Mouse (Mus musculus) cerebellum, postnatal 4 days (tissue): Measurements from ENCODE around the gene Rom1.

Source experiments
- DNase-seq, 2 experiments: peaks; one replicate each; pipeline ENCODE4 v3.0.0; 2022; ENCODE audit warnings: low spot score in 2 of 2, mixed read lengths in 1 of 2

Rom1 gene

DNA sequence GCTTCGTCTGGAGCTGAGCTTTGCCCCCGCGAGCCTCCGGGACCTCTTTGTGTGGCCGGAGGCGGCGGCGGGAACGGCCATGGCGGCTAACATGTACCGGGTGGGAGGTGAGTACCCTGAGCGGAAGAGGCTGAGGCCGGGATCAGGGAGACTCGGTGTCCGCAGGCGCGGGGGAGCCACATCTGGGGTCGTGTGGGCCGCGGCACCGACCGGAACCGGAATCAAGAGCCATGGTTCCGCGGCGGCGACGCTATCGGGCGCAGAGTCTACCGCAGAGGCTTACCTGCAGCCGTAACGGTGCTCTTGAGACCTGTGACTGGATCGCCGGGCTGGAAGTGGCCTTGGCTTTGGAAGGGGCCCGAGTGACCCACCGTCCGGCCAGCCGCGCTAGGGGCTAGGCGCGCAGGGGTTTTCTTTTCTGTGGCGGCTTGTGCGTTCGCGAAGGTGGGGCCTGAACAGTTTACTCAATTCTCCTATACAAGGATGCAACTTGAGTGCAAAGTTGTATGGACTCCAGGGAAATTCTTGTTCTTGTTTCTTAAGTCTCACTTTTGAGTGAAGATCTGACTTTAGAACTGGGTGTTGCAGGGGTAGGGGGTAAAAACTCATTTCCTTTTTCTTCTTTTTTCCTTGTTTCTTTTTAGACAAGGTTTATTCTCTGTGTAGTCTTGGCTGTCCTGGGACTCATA lies 13.3 kb upstream of the Rom1 start:
- DNase-seq: peak in 1 of 2 experiments; percentile 42

DNA sequence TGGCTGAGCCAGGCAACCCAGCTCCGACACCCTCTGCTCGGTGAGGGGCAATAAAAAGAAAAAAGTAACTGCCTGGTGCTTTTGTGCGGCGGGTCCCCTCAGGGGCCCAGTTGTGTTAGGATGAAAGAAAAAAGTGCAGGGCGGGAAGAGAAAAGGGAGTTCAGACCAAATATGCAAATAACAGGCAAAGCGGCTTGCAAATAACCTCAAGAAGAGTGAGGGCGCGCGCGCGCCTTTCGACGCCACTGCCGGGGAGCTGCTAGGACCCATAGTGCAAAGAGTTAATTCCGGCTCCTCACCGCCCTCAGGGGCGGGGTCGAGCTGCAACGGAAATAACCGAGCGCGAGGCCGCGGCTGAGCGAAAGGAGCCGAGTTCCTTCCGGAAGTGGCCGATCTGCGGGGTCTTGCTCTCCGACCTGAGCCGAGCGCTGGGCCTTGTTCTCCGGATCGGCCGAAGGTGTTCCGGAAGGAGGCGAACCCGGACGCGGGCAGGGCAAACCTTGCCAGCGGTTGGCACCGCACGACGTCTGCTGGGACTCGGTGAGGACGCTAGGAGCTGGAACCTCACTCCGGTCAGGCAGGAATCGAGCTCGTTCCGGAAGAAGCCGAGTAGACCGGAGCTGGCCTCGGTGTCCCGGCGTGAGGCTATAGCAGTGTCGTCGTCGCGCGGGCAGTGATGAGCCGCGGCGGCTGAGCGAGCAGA lies 12.5 kb upstream of the Rom1 start, which contains the start of gene Mta2:
Gene Mta2 (plus strand): TSS at position 361 of the 703 bp plus-strand sequence.
- DNase-seq: peak; percentile 97 to 99

GRCm38 (mm10) chr19:8941136-8941514 lies 12.0 kb upstream of the Rom1 start:
- no peak for DNase-seq

DNA sequence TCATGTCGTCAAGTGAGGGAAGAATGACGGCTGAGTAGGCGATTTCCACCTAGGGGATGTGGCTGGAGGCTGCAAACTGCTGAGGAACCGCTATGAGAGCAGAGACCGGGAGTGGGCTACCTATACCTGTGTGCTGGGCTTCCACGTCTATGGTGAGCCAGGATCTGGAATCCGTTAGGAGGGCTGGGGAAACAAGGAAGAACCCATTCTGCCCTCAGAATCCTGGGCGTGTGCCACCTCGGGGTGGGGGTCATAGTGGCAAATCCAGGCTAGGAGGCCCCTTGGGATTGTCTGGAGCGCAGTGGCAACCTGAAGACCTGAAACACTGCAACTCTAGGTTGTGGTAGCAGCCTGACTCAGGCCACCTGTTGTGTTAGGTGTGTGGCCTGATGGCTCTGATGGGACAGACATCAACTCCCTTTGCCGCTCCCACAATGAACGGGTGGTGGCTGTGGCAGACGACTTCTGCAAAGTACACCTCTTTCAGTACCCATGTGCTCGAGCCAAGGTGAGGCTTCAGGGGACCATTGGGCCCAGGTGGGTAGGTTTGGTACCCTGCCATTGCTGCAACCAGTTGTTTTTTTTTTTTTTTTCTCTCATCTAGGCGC lies 11.5 kb upstream of the Rom1 start:
- no peak for DNase-seq

DNA sequence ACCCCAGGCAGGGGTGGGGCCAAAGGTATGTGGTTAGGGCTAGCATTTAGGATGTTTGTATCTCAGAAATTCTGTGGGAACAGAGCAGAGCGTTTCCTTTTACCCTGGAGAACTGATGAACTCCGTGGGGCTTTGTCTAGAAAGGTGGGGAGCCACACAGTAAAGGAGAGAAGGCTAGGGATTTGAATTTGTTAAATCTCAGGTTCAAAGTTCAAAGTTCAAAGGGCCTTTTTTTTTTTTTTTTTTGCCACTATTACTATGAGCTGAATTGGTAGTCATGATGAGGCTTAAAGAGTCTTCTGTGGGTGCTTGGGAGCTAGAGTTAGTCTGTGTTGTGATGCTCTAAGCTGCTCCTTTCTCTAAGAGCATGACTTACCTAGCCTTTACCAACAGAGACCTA lies 7.6 kb upstream of the Rom1 start:
- no peak for DNase-seq

- DNase-seq: no peak
Measured at GRCm38 (mm10) chr19:8930771-8931170, 1.6 kb upstream of the Rom1 start.

GRCm38 (mm10) chr19:8930117-8930516 lies 961 bp upstream of the Rom1 start:
- DNase-seq: no peak

DNA sequence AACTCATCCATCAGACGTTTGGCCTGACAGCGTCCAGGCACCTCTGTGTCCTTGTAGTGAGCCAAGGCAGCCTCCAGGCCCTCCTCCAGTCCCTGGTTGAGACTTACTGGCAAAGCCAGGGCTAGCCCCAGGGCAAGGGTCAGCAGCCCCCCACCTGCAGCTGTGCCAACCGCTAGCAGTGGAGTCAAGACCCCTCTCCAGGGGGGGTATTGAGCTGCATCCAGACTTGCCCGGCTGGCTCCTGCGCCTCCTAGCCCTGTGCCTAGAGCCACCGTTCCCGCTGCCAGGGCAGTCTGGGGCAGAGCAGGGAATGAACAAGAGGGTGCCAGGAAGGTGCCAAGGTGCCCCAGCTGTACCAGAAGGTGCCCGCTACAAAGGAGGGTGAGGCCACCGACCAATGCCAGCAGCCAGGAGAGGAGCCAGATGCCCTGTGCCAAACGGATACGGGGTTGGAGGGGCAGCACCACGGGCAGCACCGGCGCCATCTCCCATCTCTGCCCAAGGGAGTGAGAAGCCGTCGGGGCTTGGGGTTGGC lies 400 bp downstream of the Rom1 start:
- DNase-seq: no peak

DNA sequence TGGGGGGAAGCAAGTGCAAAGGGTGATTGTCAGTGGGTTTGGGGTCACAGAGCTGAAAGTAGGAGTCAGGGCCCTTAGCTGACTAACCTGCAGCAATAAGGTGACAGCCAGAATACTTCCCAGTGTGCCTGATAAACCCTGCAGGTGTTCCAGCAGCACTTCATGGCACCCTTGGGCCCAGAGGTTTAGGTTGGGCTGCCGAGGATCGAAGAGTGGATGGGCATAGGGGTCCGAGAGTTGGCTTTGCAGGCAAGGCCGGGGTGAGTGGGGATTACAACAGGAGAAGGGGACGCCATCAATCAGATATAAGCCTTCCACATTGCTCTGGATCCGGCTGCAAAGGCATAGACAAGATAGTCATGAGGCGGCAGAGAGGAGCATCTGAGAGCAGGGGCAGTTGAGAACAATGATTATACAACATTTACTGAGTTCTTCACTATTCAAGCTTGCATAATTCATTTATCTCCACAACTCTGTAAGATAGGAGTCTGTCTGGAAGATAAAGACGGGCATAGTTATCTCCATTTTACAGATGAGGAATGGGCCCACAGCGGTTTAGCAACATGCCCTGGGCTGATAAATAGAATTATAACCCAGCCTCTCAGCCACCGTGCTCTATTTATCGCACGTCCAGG lies 1.1 kb downstream of the Rom1 start:
- no peak for DNase-seq

GRCm38 (mm10) chr19:8926766-8927165 lies 2.4 kb downstream of the Rom1 start:
- no peak for DNase-seq

DNA sequence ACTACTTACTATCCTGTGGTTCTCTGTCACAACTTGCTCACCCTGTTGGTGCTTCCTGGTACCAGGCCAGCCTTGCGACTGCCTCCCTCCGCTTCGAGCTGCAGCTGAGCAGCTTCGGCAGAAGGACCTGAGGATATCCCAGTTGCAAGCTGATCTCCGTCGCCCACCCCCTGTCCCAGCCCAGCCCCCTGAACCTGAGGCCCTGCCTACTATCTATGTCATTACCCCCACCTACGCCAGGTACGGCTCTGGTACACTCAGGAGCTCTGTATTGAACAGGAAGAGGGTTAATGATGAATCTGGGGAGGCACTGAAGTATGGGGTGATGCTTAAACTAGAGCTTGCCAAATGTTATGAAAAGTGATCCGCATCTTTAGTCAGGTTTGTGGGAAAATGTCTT lies 7.4 kb downstream of the Rom1 start:
- no peak for DNase-seq

- DNase-seq: no peak
Measured at GRCm38 (mm10) chr19:8920836-8921291, 8.3 kb downstream of the Rom1 start.

DNA sequence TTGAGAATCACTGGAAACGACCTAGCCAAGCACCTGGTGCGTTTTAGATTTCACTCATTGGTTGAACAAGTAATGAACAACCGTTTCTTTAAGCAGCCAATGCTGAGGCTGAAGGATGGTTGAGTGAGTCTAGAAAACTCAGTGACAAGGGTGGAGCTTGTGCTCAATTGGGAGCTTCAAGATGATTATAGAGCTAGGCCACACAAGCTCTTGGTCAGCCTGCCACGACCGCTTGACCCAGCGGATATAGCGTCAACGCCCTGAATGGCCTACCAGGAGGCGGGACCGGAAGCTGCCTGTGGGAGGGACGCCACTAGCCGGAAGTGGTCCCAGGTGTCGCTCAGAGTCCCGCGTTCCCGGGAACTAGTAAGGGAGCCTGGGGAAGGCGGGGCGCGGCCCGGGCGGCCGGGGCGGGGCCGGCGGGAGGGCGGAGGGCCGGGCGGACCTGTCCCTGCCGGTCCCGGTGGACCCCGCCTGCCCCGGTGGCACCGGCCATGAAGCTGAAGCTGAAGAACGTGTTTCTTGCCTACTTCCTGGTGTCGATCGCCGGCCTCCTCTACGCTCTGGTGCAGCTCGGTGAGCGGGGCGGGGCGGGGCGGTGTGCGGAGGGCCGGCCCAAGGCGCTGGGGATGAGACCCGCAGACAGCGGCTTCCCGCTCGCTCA lies 9.0 kb downstream of the Rom1 start, which contains the start of gene B3gat3:
Gene B3gat3 (plus strand): TSS at position 302 of the 664 bp plus-strand sequence.
- DNase-seq: peak; percentile 77 to 89

- no peak for DNase-seq
Measured at GRCm38 (mm10) chr19:8919684-8920072, 9.5 kb downstream of the Rom1 start.

DNA sequence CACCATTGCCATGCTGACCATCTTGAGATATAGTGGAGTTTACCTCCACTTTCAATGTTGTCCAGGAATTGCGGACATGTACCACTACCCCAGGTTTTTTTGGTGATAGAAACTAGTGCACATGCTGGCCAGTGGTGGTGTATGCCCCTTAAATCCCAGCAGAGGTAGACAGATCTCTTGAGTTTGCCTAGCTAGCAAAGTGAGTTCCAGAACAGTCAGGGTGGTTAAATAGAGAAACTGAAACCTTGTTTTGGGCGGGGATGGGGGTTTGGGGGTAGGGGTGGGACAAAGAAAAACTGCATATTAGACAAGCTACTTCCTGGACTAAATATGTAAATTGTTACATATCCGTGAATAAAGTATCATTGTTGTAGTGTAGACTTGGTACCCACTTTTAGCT lies 10.2 kb downstream of the Rom1 start:
- DNase-seq: no peak

GRCm38 (mm10) chr19:8914212-8914611 lies 14.9 kb downstream of the Rom1 start:
- no peak for DNase-seq

- DNase-seq: no peak
Measured at GRCm38 (mm10) chr19:8911810-8912209, 17.3 kb downstream of the Rom1 start.

DNA sequence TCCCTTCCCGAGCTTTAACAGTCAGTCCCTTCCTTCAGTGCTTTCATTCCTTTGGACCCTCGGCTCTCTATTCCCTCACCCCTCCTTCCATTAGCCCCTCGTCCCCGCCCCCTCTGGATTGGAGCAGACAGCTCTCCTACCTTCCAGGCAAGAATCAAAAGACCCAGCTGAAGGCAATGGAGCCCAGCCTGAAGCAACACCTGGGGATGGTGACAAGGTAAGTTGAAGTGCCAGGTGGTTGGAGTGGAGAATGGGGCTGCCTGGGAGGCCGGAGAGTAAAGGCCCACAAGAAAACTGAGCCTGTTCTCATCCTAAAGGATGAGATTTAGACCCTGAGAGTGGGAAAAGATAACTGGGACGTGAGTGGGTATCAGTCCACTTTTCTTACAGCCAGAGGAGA lies 20.6 kb downstream of the Rom1 start:
- DNase-seq: no peak

- DNase-seq: no peak
Measured at GRCm38 (mm10) chr19:8903412-8903811, 25.7 kb downstream of the Rom1 start.

- no peak for DNase-seq
Measured at GRCm38 (mm10) chr19:8899079-8899478, 30.1 kb downstream of the Rom1 start.

DNA sequence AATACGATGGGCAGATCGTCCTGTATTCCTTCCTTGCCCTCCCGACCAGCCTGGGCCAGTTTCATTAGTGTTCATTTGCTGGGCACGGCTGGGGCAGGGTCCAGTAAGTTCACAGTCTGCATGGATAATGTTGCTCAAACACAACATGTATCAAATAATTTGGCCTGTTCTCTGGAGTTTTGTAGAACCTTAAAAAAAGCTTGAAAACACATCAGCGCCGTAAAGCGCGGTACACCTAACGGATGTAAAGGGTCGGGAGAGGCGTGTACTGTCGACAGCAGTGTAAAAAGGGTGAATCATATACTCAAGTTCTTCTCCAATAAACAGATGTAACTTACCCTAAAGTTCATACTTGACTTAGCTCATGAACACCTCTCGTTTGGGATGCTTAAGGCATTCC lies 30.6 kb downstream of the Rom1 start:
- DNase-seq: no peak
